Comparison of ENCODE assay signal across 8 mouse cellular contexts in genomic region chr13:45390962-45391853, GRCm38 (mm10). TPM values are rescaled to one million over a fixed set of nuclear protein-coding genes. Genes with fewer than 3 reads are reported as not detected.
DNase-seq lines count a peak whose midpoint lies in the region; ATAC-seq and TF ChIP-seq lines count a peak whose summit lies in the region.

No protein-coding gene starts in this region.

- WGBS in forebrain, embryonic 12.5 days: 64% methylated on average over 19 of the region's 19 CpGs
- WGBS in hindbrain, embryonic 13.5 days: 55% methylated on average over 19 of the region's 19 CpGs
- WGBS in midbrain, postnatal 0 days: 66% methylated on average over 19 of the region's 19 CpGs

- H3K9ac ChIP-seq in forebrain, embryonic 12.5 days: no peak overlapping the region
- H3K9ac ChIP-seq in hindbrain, embryonic 13.5 days: peak overlapping the region; percentile 84
- H3K9ac ChIP-seq in midbrain, postnatal 0 days (replicated peaks; ENCODE audit: low read length, poor library complexity, severe bottlenecking): peak overlapping the region; percentile 82

- H3K4me3 ChIP-seq in forebrain, embryonic 12.5 days (replicated peaks): peak overlapping the region; percentile 76
- H3K4me3 ChIP-seq in hindbrain, embryonic 13.5 days: peak overlapping the region; percentile 69
- peak overlapping the region; percentile 78 for H3K4me3 ChIP-seq in midbrain, postnatal 0 days (ENCODE audit: low read depth, low read length)

- no peaks in the 10 kb centered on the region for H3K9me3 ChIP-seq in forebrain, embryonic 12.5 days
- no peaks in the 10 kb centered on the region for H3K9me3 ChIP-seq in hindbrain, embryonic 13.5 days
- H3K9me3 ChIP-seq in midbrain, postnatal 0 days (ENCODE audit: low read length): no peaks in the 10 kb centered on the region

- peak; percentile 34 to 60 for DNase-seq in urinary bladder, adult 18-20 months (ENCODE audit: low spot score in 2 of 2)
- DNase-seq in urinary bladder, adult 2 months (ENCODE audit: low spot score): no peak
- peak; percentile 57 for DNase-seq in liver
- DNase-seq in midbrain, postnatal 0 days (ENCODE audit: low spot score): peak; percentile 27
- DNase-seq in thymus, postnatal 36 days: peak; percentile 59 to 78
- no peak for DNase-seq in left cerebral cortex, adult 11 months (ENCODE audit: low spot score)

- H3K4me1 ChIP-seq in forebrain, embryonic 12.5 days: peaks cover 14% of the 10 kb centered on the region
- peaks cover 48% of the 10 kb centered on the region for H3K4me1 ChIP-seq in hindbrain, embryonic 13.5 days (replicated peaks)
- H3K4me1 ChIP-seq in midbrain, postnatal 0 days (ENCODE audit: insufficient read depth, low read length): no peaks in the 10 kb centered on the region; the same call in 1 of the 2 replicates

- TF ChIP-seq CTCF in midbrain, postnatal 0 days (IDR thresholded peaks at IDR 0.05): no peak

- peaks cover 17% of the 10 kb centered on the region for H3K27me3 ChIP-seq in forebrain, embryonic 12.5 days
- peaks cover 14% of the 10 kb centered on the region for H3K27me3 ChIP-seq in hindbrain, embryonic 13.5 days
- no peaks in the 10 kb centered on the region for H3K27me3 ChIP-seq in midbrain, postnatal 0 days (ENCODE audit: insufficient read depth, low read length)

- H3K36me3 ChIP-seq in forebrain, embryonic 12.5 days (replicated peaks): no peaks in the 10 kb centered on the region
- H3K36me3 ChIP-seq in hindbrain, embryonic 13.5 days: no peaks in the 10 kb centered on the region; the same call in 1 of the 2 replicates
- H3K36me3 ChIP-seq in midbrain, postnatal 0 days (ENCODE audit: insufficient read depth, low read length): no peaks in the 10 kb centered on the region

- ATAC-seq in forebrain, embryonic 12.5 days (ENCODE audit: low FRiP score): no peak
- no peak for ATAC-seq in hindbrain, embryonic 13.5 days (ENCODE audit: low FRiP score)
- no peak for ATAC-seq in midbrain, postnatal 0 days (ENCODE audit: low FRiP score)

- no peak overlapping the region; the same call in 1 of the 2 replicates for H3K27ac ChIP-seq in forebrain, embryonic 12.5 days
- 0 out of 2 replicates have a peak overlapping the region, but pooled peaks have one; percentile 23 for H3K27ac ChIP-seq in hindbrain, embryonic 13.5 days
- 0 out of 2 replicates have a peak overlapping the region, but pooled peaks have one; percentile 4 for H3K27ac ChIP-seq in midbrain, postnatal 0 days (ENCODE audit: low read depth, low read length)

- H3K4me2 ChIP-seq in forebrain, embryonic 12.5 days: peak overlapping the region; percentile 99
- peak overlapping the region; percentile 97 for H3K4me2 ChIP-seq in hindbrain, embryonic 13.5 days
- H3K4me2 ChIP-seq in midbrain, postnatal 0 days (ENCODE audit: low read depth, low read length, poor library complexity, severe bottlenecking): peak overlapping the region; percentile 94

RNA-seq across cellular contexts. Expression of gene Mylip, which starts 1.7 kb away (rescaled TPM):
- 52.5 and 60.9 TPM in 2 replicates for polyA plus RNA-seq in urinary bladder, adult 2 months (2012; rRNA removed)
- polyA plus RNA-seq in forebrain, embryonic 12.5 days (2016; fragmentation: Nextera tagmentation; extraction: Ambion mirVana): 5.3 and 6.8 TPM in 2 replicates
- 6.7 and 7.9 TPM in 2 replicates for polyA plus RNA-seq in hindbrain, embryonic 13.5 days (2015; fragmentation: Nextera tagmentation; extraction: Ambion mirVana)
- 11.1 and 16.6 TPM in 2 replicates for total RNA-seq in midbrain, postnatal 0 days (2014; rRNA removed)
- polyA plus RNA-seq in midbrain, postnatal 0 days (2015; fragmentation: Nextera tagmentation; extraction: Ambion mirVana): 2.9 and 3.7 TPM in 2 replicates

Comparison
In these comparisons a context has a peak if more than half of its experiments do, and no peak if none do; other contexts are left out.
1. DNase-seq: peak in urinary bladder, adult 18-20 months (2 of 2), liver (single experiment), midbrain, postnatal 0 days (single experiment) and thymus, postnatal 36 days (2 of 2); none in urinary bladder, adult 2 months (single experiment) and left cerebral cortex, adult 11 months (single experiment).
2. Peak in every context shown above with its lines, with median percentiles within 50 percentile points of each other: H3K4me2 ChIP-seq and H3K4me3 ChIP-seq.